Mouse (Mus musculus) embryo, embryonic 10 days (tissue): ENCODE measurements at regions not wholly inside any gene's neighbourhood (a gene's known extent, or its start where the extent isn't known, plus 50 kb on each side); places are given as distances from the start of the nearest gene placed in this dataset.

Experiments used
- DNase-seq: peaks from one replicate; pipeline ENCODE4 v3.0.0-alpha.2; 2015; ENCODE audit warnings: low spot score

GRCm38 (mm10) chr14:24886164-24886563, 399.2 kb downstream of the Rps24 start:
- no peak for DNase-seq

DNA sequence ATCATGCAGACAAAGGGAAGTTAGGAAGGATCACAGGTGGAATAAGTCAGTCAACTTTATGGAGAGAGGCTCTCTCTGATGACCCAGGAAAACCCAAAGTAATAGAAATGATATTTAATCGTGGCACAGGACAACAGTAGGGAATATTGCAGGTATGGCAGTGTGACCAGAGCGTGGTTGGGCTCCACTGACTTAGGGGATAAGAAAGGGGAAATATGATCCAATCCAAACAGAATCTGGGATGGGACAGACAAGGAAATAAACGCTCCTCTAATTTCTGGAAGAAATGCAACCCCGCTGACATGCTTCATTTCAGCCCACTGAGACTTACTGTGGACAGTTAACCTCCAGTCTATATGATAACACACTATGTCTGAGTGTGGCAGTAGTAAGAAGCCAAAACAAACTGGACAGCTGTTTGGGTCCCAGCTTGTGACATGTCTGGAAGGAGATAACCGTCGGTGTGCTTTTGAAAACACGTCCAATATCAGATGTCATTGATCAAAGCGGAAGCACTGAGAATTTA, 400.0 kb downstream of the Rps24 start:
- no peak for DNase-seq

GRCm38 (mm10) chr14:24890856-24891255, 403.9 kb downstream of the Rps24 start:
- DNase-seq: no peak

DNA sequence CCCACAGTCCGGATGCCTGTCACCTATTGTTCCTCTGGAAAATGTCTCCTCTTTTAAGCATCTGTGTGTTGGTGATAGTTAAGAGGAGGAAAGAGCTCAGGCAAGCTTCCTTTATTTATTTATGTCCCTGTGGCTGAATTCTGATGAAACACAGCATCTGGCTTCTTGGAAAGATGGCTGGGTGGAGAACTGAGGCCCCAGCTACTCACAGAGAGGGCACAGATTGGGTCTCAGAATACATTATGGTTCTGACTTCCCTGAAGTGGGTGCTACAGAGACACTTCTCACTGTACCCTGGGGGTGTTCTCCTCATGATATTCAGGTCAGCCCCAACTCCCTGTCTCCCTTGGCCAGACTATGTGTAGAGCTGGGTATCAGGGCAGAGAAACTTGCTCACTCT, 408.3 kb downstream of the Rps24 start:
- DNase-seq: no peak

DNA sequence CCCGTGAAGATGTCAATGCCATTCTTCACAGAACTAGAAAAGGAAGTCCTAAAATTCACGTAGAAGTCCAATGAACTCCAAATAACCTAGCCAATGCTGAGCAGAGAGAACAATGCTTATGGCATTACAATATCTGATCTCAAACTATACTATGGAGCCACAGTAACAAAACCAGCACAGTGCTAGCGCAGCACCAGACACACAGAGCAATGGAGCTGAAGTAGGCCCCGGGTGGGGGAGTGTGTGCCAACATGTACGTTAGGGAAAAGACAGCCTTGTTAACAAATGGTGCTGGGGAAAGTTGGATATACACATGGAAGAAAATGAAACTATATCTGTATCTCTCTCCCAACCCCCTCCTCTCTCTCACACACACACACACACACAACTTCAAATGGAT, 409.8 kb downstream of the Rps24 start:
- DNase-seq: no peak

DNA sequence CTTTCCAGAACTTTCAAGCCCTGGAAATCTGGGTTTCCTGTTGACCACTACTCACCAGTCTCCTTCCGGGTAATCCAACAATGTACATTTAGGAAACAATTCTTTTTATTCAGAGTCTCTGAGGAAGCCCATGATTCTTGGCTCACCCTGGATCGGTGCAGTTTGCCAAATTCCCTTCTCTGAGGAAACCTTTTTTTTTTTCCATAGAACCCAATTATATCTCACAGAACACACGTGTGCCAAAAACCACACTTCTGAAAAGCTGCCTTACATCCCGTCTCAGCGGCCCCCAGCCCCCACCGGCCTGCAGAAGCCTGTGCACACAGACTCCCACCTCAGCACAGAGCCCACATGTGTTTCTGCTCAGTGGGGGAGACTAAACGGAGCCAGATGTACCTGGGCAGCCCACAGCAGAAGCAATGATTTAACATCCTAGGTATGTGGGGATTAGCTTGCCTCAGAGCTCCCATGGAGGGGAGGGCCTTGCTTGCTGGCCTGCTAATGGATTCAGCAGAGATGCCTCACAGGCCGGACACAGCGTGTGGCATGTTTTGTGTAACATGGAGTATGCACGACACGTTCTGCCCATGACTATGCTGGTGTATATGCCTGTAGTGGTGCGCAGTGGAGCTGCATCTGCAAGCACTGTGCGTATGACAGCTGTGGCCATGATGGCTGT, 413.7 kb downstream of the Rps24 start:
- DNase-seq: peak; percentile 76

DNA sequence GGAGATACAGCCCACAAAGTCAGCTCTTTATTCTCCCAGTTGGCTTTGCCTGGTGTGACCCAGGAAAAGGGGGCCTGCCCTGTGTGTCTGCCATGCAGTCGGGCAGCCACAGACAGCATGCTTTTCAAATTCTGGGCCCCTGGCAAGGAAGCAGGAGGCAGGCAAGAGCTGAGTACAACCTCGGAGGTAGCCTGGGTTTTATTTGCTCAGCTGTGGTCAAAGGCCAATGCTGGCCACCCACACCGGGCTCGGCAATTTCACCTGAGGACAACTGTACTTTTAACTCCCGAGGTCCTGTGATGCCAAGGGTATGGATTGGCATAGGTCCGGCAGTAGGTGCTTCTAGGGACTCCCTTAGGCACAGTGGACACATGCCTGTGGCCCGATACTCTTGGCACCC, 414.8 kb downstream of the Rps24 start:
- DNase-seq: no peak

DNA sequence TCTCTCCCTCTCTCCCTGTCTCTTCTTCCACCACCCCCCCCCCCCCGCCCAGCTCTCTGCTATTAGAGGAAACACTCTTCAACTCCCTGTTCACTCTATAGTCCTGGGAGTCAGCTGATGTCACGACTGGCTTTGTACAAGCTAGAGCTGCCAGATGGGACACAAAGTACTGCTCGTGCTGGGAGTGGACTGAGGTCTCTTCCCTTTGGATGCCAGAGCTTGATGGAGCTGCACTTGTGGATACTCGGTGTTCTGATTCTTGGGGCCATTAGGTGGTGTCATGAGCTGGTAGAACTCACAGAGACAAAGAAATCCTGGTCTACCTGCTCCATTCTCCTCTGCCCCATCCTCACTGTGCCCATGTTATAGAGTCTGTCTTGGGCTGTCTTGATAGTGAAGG, 415.9 kb downstream of the Rps24 start:
- peak; percentile 38 for DNase-seq

- DNase-seq: no peak
Measured at GRCm38 (mm10) chr14:24904712-24905111, 417.8 kb downstream of the Rps24 start.

DNA sequence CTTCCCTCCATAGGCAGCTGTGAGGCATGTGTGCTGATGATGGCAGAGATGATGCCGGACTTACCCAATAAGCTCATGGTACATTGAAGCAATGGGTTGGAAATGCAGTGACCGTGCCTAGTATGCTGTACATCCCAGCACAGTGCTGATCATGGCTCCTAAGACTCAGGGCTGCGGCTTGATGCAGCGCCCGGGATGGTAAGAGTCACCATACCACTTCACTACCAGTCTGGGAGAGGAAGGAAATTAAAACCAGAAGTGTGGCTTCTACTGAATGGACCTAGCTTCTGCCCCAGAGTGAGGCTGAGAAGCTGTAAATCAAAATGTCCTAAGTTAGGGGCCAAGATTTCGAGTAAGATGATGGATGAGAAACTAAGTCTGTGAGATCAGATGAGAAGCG, 420.0 kb downstream of the Rps24 start:
- DNase-seq: no peak

DNA sequence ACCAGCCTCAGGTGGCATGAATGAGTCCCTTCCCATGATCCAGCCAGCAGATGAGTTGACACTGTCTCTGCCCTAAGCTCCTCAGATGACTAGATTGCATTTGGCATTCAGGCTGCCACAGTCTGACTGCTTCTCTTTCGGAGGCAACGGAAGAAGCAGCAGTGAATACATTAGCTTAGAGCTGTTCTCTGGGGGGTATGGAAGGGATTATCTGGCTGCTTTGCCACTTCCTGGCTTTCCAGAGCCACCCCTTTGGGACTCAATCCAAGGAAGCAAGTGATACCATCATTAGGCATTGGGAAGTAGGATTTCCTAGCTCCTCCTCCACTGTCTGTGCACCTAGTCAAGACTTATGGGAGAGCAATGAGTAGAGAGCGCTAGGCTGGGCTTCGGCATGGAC, 421.5 kb downstream of the Rps24 start:
- DNase-seq: no peak

GRCm38 (mm10) chr14:24911621-24912020, 424.7 kb downstream of the Rps24 start:
- DNase-seq: no peak

GRCm38 (mm10) chr14:24919056-24919455, 432.1 kb downstream of the Rps24 start:
- DNase-seq: no peak

DNA sequence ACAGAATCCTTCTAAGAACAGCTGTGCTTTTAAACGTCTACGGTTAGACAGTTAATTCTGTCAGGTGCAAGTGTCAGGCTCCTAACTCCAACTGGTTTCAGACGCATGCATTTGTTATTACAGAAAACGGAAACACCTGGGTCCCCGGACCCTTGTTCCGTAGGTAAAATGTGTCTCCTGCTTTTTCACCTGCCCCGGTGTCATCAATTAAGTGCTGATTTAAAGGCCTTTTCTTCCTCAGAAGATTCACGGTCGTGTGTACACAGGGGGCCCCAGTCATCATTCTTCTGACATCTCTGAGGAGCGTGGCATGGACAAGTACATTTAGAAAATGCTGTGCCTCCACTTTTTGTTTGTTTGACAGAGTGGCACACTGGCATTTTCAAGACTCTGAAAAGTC, 435.1 kb downstream of the Rps24 start:
- DNase-seq: no peak

DNA sequence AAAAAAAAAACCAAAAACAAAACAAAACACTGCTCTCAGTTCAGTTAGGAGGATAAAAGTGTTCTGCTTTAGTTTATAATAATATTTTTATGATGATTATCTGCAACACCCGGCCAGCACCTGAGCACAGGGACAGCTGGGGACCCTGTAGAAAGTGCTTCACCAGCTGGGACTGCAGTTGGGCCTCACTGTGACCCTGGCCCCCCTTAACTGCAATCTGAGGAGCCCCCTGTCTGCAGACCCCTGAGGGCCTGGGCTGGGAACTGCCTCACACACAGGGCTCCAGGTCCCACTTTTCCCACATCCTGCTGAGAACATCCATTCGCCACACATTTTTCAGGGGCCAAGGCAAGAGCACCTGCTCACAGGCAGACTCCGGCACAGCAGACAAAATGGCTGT, 437.6 kb downstream of the Rps24 start:
- DNase-seq: no peak

- no peak for DNase-seq
Measured at GRCm38 (mm10) chr14:24926086-24927048, 439.4 kb downstream of the Rps24 start.

- DNase-seq: no peak
Measured at GRCm38 (mm10) chr14:24928726-24929125, 441.8 kb downstream of the Rps24 start.

- DNase-seq: peak; percentile 71
Measured at GRCm38 (mm10) chr14:24930251-24930650, 443.3 kb downstream of the Rps24 start.

DNA sequence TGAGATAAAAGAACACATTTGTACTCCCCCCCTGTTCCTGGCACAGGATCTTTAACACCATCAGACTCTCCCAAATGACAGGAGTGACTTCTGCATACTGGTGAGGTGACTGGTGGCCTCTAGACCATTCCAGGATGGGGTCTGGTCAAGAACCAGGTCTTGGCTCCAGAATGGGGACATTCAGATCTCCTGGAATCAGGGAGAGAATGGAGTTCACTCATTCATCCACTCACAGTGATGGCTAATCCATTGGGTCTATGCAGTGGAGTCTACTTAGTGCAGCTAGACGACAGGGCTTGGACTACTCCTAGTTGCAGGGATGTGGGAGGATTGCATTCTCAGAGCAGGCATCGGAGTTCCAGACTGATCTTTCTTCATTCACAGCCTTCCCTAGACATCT, 451.0 kb downstream of the Rps24 start:
- DNase-seq: no peak

DNA sequence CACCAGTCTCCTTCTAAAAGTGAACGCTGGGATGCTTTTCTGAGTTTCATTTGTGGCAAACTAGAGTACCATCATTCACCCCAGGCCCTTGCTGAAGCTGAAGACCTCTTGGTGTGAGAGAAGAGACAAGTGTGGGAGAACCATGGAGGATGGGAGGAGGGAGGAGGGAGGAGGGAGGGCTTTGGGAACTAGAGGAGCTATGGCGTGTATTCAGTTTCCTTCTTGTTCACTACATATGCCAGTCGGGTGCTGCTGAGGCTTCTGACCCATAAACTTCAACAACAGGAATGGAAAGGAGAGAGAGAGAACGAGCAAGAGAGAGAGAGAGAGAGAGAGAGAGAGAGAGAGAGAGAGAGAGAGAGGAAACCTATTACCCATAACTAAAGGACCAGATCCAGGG, 452.1 kb downstream of the Rps24 start:
- DNase-seq: no peak

DNA sequence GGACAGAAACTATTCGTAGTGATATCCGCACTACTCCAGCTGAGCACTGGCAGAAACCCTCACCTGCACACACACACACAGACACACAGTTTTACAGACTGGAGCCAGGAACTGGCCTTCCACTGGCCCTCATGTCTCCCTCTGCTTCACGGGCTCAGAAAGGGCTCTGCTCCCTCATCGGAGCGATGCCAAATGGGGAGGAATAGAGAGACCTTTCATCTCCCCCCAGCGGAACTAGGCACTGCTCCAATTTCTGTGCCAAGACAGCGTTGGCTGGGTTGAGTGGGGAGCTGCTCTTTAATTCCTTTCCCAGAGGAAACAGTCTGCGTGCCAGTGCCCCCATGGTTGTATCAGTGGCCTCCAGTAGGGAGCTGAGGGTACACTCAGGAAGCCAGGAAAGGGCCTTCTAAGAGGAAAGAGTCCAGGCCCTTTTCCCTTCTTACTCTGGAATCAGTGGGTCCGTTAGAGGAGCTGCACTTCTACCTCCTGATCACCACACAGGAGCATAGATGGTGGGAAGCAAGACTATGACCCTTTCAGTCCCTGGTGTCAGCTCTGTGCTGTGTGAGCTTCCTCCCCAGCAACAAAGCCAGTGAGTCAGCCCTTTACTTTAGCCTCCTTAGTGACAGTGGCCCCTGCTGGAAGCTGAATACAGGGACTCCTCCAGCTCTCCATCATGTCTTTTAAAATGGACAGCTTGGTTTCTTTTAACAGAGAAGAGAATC, 452.7 kb downstream of the Rps24 start:
- DNase-seq: peak; percentile 45

DNA sequence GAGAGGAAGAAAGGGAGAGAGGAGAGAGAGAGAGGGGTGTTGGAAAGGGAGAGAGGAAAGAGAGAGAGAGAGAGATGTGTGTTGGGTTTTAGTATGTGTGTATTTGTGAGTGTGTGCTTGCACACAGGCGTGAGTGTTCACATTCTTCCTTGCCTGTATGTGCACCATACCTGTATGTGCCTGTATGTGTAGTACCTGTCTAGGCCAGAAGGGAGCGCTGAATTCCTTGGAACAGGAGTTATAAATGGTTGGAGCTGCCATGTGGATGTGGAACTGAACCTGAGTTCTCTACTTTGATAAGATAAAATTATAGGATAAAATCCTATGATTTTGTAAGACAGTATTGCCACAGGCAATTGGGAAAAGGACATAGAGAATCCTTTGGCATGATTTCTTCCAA, 458.8 kb downstream of the Rps24 start:
- peak; percentile 53 for DNase-seq
